Mouse (Mus musculus) ES-Bruce4 (cell line): Measurements from ENCODE around the gene Pmvk. TPM values are rescaled to one million over a fixed set of nuclear protein-coding genes. Genes with fewer than 3 reads are reported as not detected.
A peak's percentile ranks its signal among the peaks of the same experiment; 100 is the strongest.

Experiments used
- H3K27ac ChIP-seq: 2 replicates; pipeline ENCODE4 v1.5.1; 2012; ENCODE audit warnings: low read length, inconsistent platforms; ENCODE audit not compliant: insufficient read depth
- H3K27me3 ChIP-seq: 2 replicates; pipeline ENCODE4 v1.6.1; 2012; ENCODE audit warnings: mild to moderate bottlenecking, low read length, inconsistent platforms; ENCODE audit not compliant: control insufficient read depth, poor library complexity, insufficient read depth, severe bottlenecking
- H3K36me3 ChIP-seq: 2 replicates; pipeline ENCODE4 v1.6.1; 2012; ENCODE audit warnings: inconsistent platforms, mild to moderate bottlenecking, low read length, moderate library complexity; ENCODE audit not compliant: control insufficient read depth, poor library complexity, insufficient read depth, severe bottlenecking
- H3K4me1 ChIP-seq: one replicate; pipeline ENCODE4 v1.8.1; 2011; ENCODE audit warnings: low read length; ENCODE audit not compliant: control insufficient read depth, insufficient read depth
- H3K4me3 ChIP-seq: 2 replicates; pipeline ENCODE4 v1.5.1; 2011; ENCODE audit warnings: low read depth, mild to moderate bottlenecking, low read length
- H3K9ac ChIP-seq: 2 replicates; pipeline ENCODE4 v1.6.1; 2012; ENCODE audit warnings: low read depth, mild to moderate bottlenecking, inconsistent platforms; ENCODE audit not compliant: poor library complexity, severe bottlenecking
- H3K9me3 ChIP-seq: replicated peaks from 2 replicates; pipeline ENCODE4 v1.6.1; 2012; ENCODE audit warnings: mild to moderate bottlenecking, low read length, inconsistent platforms; ENCODE audit not compliant: control insufficient read depth, poor library complexity, insufficient read depth, severe bottlenecking
- CTCF ChIP-seq: IDR thresholded peaks from one replicate; pipeline ENCODE4 v1.8.1; 2011; ENCODE audit warnings: low read depth, low read length
- EP300 ChIP-seq: IDR thresholded peaks from 2 replicates; pipeline ENCODE4 v1.6.1; 2011; ENCODE audit warnings: low read depth, low read length; ENCODE audit not compliant: insufficient read depth
- POLR2A ChIP-seq: IDR thresholded peaks from one replicate; pipeline ENCODE4 v1.8.1; 2011; ENCODE audit warnings: low read length; ENCODE audit not compliant: insufficient read depth
- polyA plus RNA-seq: library from polyadenylated mRNA; stranded (reverse); fragments of >200 nt; gene quantifications from 2 replicates; pipeline ENCODE4 v1.2.4, GENCODE M21; 2011; ENCODE audit warnings: low read depth; ENCODE audit not compliant: missing spikeins, insufficient read depth, insufficient read length

The Pmvk gene
- polyA plus RNA-seq, 1 experiment: 51.9 TPM

- Histone ChIP-seq H3K9me3 (no peaks in the 10 kb centered on the region), H3K27ac (no peak overlapping the region), H3K4me3 (peak overlapping the region; percentile 35), H3K9ac (no peak overlapping the region), H3K4me1 (no peaks in the 10 kb centered on the region), H3K27me3 (no peaks in the 10 kb centered on the region), H3K36me3 (no peaks in the 10 kb centered on the region)
- TF ChIP-seq CTCF (no peak), POLR2A (no peak), EP300 (no peak)
Observed at GRCm38 (mm10) chr3:89448720-89449537, 5.4 kb upstream of the Pmvk start.

DNA sequence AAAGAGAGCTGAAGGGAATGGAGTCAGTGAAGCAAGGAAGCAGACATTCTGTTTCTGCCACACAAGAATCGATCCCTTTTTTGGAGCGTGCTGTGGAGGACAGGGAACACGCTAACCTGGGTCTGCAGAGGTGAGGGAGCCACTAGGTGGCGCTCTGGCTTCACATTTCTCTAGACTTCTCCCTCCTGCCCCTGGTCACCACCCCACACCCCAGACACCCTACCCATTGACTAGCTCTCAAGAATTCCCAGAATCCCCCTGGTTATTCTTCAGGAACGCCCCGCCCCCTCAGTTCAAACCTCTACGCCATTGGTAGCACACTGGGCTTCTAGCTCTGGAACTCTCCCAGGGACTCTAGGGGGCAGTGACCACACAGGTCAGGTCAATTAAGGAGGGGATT is 4.8 kb upstream of the Pmvk start:
- TF ChIP-seq EP300 (peak; percentile 30; the same call in 1 of the 2 replicates), CTCF (peak; percentile 92), POLR2A (no peak)
- no peaks in the 10 kb centered on the region for H3K9me3 ChIP-seq
- H3K27ac ChIP-seq: no peak overlapping the region
- H3K9ac ChIP-seq: no peak overlapping the region
- no peaks in the 10 kb centered on the region for H3K27me3 ChIP-seq
- H3K36me3 ChIP-seq: no peaks in the 10 kb centered on the region
- H3K4me1 ChIP-seq: peaks cover 2% of the 10 kb centered on the region
- H3K4me3 ChIP-seq: peak overlapping the region; percentile 35

GRCm38 (mm10) chr3:89451916-89452315 is 2.4 kb upstream of the Pmvk start:
- no peaks in the 10 kb centered on the region for H3K36me3 ChIP-seq
- H3K4me1 ChIP-seq: peaks cover 5% of the 10 kb centered on the region
- H3K27ac ChIP-seq: no peak overlapping the region
- H3K9ac ChIP-seq: no peak overlapping the region
- TF ChIP-seq EP300: no peak
- TF ChIP-seq CTCF: no peak
- no peak for TF ChIP-seq POLR2A
- H3K9me3 ChIP-seq: no peaks in the 10 kb centered on the region
- no peak overlapping the region for H3K4me3 ChIP-seq
- no peaks in the 10 kb centered on the region for H3K27me3 ChIP-seq

DNA sequence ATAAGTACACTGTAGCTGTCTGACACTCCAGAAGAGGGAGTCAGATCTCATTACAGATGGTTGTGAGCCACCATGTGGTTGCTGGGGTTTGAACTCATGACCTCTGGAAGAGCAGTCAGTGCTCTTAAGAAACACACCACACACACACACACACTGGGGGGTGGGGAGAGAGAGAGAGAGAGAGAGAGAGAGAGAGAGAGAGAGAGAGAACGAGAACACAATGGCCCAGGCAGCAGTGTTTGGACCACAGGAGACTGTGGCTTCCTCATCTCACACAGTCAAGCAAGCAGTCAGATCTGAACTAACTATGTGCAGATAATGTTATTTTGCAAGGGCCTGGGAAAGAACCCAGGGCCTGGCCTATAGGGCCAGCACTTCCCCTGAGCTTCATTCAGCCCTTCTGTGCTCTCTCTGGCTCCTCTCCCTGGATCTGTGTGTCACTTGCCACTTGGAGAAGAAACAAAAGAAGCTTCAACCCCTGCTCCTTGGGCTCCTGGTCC is 1.5 kb downstream of the Pmvk start:
- TF ChIP-seq EP300 (no peak), POLR2A (no peak), CTCF (no peak)
- Histone ChIP-seq H3K9ac (no peak overlapping the region; the same call in 1 of the 2 replicates), H3K9me3 (no peaks in the 10 kb centered on the region), H3K36me3 (no peaks in the 10 kb centered on the region), H3K4me1 (peaks cover 5% of the 10 kb centered on the region), H3K27me3 (no peaks in the 10 kb centered on the region), H3K4me3 (no peak overlapping the region), H3K27ac (peak overlapping the region; percentile 43)

DNA sequence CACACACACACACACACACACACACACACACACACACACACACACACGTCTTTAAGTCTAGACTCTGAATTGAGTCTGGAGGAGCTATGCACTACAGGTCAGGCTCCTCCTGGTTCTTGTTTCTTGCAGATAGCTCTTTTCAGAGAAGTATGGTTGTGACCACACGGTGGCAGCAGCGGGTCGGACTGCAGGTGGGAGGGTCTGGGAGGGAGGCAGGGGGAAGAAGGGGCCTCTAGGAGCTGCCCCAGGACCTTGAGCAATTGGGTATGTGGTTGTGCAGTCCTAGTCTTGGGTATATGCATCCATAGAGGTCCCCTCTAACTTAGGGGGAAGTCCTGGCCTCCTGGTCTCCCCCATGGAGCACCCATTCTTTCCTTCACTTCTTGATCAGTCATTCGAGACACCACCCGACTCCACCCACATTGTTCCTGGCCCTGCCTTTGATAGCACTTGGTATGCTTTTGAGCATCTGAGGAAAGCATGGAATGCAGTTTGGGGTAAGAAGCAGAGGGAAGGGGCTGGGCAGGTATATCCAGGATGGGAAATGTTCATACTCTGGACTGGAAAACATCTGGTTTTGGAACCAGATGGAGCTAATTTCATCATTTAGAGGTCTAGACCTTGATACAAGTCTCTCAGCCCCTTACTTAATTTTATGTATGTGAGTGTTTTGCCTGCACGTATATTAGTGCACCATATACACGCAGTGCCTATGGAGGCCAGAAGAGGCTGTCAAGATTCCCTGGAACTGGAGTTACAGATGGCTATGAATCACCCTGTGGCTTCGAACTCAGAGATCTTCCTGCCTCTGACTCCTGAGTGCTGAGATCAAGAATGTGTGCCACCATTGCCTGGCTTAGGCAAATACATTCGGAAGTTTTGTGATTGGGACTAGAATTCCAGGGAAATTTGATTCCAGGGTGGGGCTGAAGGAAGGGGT is 2.7 kb downstream of the Pmvk start:
- Histone ChIP-seq H3K36me3 (no peaks in the 10 kb centered on the region), H3K27ac (peak overlapping the region; percentile 55), H3K9me3 (no peaks in the 10 kb centered on the region), H3K4me3 (no peak overlapping the region), H3K9ac (no peak overlapping the region), H3K27me3 (no peaks in the 10 kb centered on the region), H3K4me1 (peaks cover 5% of the 10 kb centered on the region)
- TF ChIP-seq POLR2A: no peak
- peak; percentile 83 for TF ChIP-seq CTCF
- 0 out of 2 replicates have a peak, but pooled peaks have one; percentile 36 for TF ChIP-seq EP300
